Mouse (Mus musculus) ES-CJ7 (cell line): ENCODE measurements around the gene Olfr1487.
"Not testable (repeated sequence)": the region's sequence is repeated elsewhere in the genome, so short reads cannot be mapped to it uniquely, and the experiment has no call there.

ENCODE experiments used
- DNase-seq: peaks from one replicate; pipeline ENCODE4 v3.0.0; 2011; ENCODE audit warnings: low read depth, low spot score

Gene Olfr1487

DNA sequence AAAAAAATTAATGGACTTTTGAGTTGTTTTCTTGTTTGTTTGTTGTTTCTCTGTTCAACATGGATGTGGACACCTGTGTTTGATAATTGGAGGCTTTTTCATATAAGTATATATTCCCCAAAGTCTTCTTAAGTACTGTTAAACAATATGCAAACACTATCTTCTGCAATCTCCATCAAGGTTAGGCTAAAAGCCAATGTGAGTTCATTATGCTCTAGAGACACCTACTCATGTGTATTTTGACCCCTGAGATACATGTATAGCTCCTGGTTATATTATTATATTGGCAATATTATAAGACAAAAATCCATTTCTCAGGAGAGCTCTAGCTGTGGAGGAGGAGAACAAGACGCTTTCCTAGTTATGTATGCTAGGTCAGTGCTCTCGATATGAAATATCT is at the start of gene Olfr1487:
Gene Olfr1487, plus strand, starts transcription at position 301 of the 400 bp plus-strand sequence.
- DNase-seq, result not testable (repeated sequence)

DNA sequence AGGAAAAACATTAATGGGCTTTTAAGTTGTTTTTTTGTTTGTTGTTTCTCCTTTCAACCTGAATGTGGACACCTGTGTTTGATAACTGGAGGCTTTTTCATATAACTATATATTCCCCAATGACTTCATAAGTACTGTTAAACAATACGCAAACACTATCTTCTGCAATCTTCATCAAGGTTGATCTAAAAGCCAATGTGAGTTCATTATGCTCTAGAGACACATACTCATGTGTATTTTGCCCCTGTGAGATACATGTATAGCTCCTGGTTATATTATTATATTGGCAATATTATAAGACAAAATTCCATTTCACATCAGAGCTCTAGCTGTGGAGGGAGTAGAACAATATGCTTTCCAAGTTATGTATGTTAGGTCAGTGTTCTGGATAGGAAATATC is 34.0 kb upstream of the Olfr1487 start, which contains the start of gene Olfr1484:
Gene Olfr1484, plus strand, starts transcription at position 301 of the 400 bp plus-strand sequence.
- DNase-seq, result no peak

DNA sequence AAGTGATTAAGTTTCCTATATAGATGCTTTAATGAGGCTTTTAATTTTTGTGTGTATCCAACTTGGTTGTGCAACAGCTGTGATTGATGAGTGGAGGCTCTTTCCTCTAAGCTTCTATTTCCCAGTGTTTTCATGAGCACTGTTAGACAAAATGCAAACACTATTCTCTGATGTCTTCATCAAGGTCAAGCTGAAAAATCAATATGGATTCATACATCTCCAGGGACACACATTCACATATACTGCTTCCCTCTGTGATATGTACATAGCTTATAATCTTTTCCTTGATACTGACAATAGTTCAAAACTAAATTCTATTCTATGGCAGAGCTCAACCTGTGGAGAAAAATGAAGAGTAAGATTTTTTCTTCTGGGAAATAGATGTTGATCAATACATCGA is 14.1 kb downstream of the Olfr1487 start, which contains the start of gene Olfr1489:
Gene Olfr1489, plus strand, starts transcription at position 301 of the 400 bp plus-strand sequence.
- no peak for DNase-seq

DNA sequence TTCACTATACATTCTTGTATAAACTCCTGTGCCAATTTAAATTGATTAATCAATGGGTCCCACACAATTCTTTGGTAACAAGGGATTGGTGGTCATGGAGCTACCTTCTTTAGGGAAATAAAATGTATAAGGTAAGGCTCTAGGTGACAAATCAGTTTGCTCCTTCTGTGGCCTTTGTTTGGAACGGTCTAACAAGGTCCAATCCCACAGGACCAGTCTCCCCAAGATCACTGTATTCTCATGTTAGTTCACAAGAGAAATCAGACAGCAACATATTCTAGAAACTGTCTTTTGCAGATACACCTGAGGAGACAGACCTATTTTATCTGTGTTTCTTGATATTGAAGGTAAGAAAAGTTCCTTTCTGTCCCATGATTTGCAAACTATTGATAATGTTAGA is 33.6 kb downstream of the Olfr1487 start, which contains the start of gene Olfr1490:
Gene Olfr1490, plus strand, starts transcription at position 301 of the 400 bp plus-strand sequence.
- DNase-seq, result no peak
